Mouse (Mus musculus): Measurements from ENCODE around the gene Med15. TPM values are rescaled to one million over a fixed set of nuclear protein-coding genes. Genes with fewer than 3 reads are reported as not detected.
"Not testable (repeated sequence)": the region's sequence is repeated elsewhere in the genome, so short reads cannot be mapped to it uniquely, and the experiment has no call there.

Med15 gene
- polyA plus RNA-seq, 1 experiment, result 194 TPM

DNA sequence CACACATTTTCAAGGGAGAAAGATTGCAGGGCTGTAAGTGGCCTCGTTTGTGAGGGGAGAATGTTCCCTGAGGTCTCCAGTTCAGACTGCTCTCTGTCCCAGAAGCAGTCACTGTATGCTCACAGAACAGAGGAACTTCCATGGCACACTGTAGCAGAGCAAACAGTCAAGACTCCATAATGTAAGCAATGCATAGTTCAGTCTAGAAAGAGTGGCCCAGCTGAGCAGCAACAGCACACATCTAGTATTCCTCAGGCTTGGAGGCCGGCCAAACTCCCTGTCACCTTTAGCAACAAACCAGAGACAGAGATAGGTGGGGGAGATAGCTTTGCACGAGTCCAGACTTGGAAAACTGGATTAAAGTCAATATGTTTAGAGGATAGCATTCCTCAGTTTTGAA, 20.3 kb upstream of the Med15 start:
- no peaks in the 10 kb centered on the region for H3K27me3 ChIP-seq (ENCODE audit: control insufficient read depth, insufficient read depth, low read length)
- 17% methylated on average over 3 of the region's 3 CpGs for WGBS
- H3K27ac ChIP-seq (ENCODE audit: insufficient read depth, low read depth, low read length), result no peak overlapping the region
- TF ChIP-seq CTCF (IDR thresholded peaks at IDR 0.05; ENCODE audit: extremely low read depth, insufficient read length, insufficient replicate concordance, low read depth, low read length) (no peak), POLR2A (IDR thresholded peaks at IDR 0.05; ENCODE audit: low read depth, low read length) (no peak)
- H3K36me3 ChIP-seq (ENCODE audit: control insufficient read depth, insufficient read depth, low read length), result no peaks in the 10 kb centered on the region
- peaks cover 6% of the 10 kb centered on the region; the same call in 1 of the 2 replicates for H3K4me1 ChIP-seq (ENCODE audit: control insufficient read depth, insufficient read depth, insufficient read length, low read length)
- H3K4me3 ChIP-seq (ENCODE audit: low read depth, low read length), result no peak overlapping the region

- Histone ChIP-seq H3K4me3 (ENCODE audit: low read depth, low read length) (no peak overlapping the region), H3K27me3 (ENCODE audit: control insufficient read depth, insufficient read depth, low read length) (no peaks in the 10 kb centered on the region), H3K27ac (ENCODE audit: insufficient read depth, low read depth, low read length) (no peak overlapping the region), H3K36me3 (ENCODE audit: control insufficient read depth, insufficient read depth, low read length) (no peaks in the 10 kb centered on the region), H3K4me1 (ENCODE audit: control insufficient read depth, insufficient read depth, insufficient read length, low read length) (peaks cover 7% of the 10 kb centered on the region; the same call in 1 of the 2 replicates)
- 54% methylated on average over 2 of the region's 2 CpGs for WGBS
- no peak for TF ChIP-seq POLR2A (IDR thresholded peaks at IDR 0.05; ENCODE audit: low read depth, low read length)
- no peak for TF ChIP-seq CTCF (IDR thresholded peaks at IDR 0.05; ENCODE audit: extremely low read depth, insufficient read length, insufficient replicate concordance, low read depth, low read length)
Measured at GRCm38 (mm10) chr16:17745067-17745466, 12.4 kb upstream of the Med15 start.

DNA sequence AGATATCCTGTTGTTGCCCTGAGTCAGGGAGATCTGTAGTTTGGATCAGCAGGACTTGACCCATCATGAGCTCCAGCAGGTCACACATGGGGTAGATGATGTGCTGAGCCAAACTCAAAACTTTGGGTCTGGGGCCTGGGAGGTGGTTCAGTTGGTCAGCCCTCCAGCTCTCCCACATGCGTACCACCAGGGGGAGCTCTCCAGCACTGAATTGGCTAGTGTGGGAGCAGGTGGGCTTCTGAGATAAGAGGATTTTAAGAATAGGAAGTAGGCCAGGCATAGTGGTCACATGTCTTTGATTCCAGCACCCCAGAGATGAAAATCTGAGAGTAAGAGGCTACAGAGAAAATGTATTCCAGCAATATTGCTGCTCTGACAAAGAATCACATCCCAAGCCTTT, 11.8 kb upstream of the Med15 start:
- 53% methylated on average over 1 of the region's 1 CpGs for WGBS
- Histone ChIP-seq H3K4me1 (ENCODE audit: control insufficient read depth, insufficient read depth, insufficient read length, low read length) (peaks cover 6% of the 10 kb centered on the region; the same call in 1 of the 2 replicates), H3K4me3 (ENCODE audit: low read depth, low read length) (no peak overlapping the region), H3K36me3 (ENCODE audit: control insufficient read depth, insufficient read depth, low read length) (no peaks in the 10 kb centered on the region), H3K27ac (ENCODE audit: insufficient read depth, low read depth, low read length) (no peak overlapping the region), H3K27me3 (ENCODE audit: control insufficient read depth, insufficient read depth, low read length) (no peaks in the 10 kb centered on the region)
- TF ChIP-seq POLR2A (IDR thresholded peaks at IDR 0.05; ENCODE audit: low read depth, low read length), result no peak
- TF ChIP-seq CTCF (IDR thresholded peaks at IDR 0.05; ENCODE audit: extremely low read depth, insufficient read length, insufficient replicate concordance, low read depth, low read length), result peak; percentile 89; the same call in 1 of the 2 replicates

- Histone ChIP-seq H3K27me3 (ENCODE audit: control insufficient read depth, insufficient read depth, low read length) (no peaks in the 10 kb centered on the region), H3K36me3 (ENCODE audit: control insufficient read depth, insufficient read depth, low read length) (no peaks in the 10 kb centered on the region), H3K4me3 (ENCODE audit: low read depth, low read length) (no peak overlapping the region), H3K27ac (ENCODE audit: insufficient read depth, low read depth, low read length) (no peak overlapping the region), H3K4me1 (ENCODE audit: control insufficient read depth, insufficient read depth, insufficient read length, low read length) (peaks cover 4% of the 10 kb centered on the region; the same call in 1 of the 2 replicates)
- 20% methylated on average over 4 of the region's 4 CpGs for WGBS
- TF ChIP-seq CTCF (IDR thresholded peaks at IDR 0.05; ENCODE audit: extremely low read depth, insufficient read length, insufficient replicate concordance, low read depth, low read length) (peak; percentile 50; the same call in 1 of the 2 replicates), POLR2A (IDR thresholded peaks at IDR 0.05; ENCODE audit: low read depth, low read length) (no peak)
Measured at GRCm38 (mm10) chr16:17743279-17743678, 10.6 kb upstream of the Med15 start.

- peaks cover 4% of the 10 kb centered on the region; the same call in 1 of the 2 replicates for H3K4me1 ChIP-seq (ENCODE audit: control insufficient read depth, insufficient read depth, insufficient read length, low read length)
- no peak overlapping the region for H3K27ac ChIP-seq (ENCODE audit: insufficient read depth, low read depth, low read length)
- no peak overlapping the region for H3K4me3 ChIP-seq (ENCODE audit: low read depth, low read length)
- H3K27me3 ChIP-seq (ENCODE audit: control insufficient read depth, insufficient read depth, low read length), result no peaks in the 10 kb centered on the region
- 24% methylated on average over 1 of the region's 1 CpGs for WGBS
- H3K36me3 ChIP-seq (ENCODE audit: control insufficient read depth, insufficient read depth, low read length), result no peaks in the 10 kb centered on the region
- TF ChIP-seq POLR2A (IDR thresholded peaks at IDR 0.05; ENCODE audit: low read depth, low read length) (no peak), CTCF (IDR thresholded peaks at IDR 0.05; ENCODE audit: extremely low read depth, insufficient read length, insufficient replicate concordance, low read depth, low read length) (no peak)
Measured at GRCm38 (mm10) chr16:17742810-17743209, 10.1 kb upstream of the Med15 start.

DNA sequence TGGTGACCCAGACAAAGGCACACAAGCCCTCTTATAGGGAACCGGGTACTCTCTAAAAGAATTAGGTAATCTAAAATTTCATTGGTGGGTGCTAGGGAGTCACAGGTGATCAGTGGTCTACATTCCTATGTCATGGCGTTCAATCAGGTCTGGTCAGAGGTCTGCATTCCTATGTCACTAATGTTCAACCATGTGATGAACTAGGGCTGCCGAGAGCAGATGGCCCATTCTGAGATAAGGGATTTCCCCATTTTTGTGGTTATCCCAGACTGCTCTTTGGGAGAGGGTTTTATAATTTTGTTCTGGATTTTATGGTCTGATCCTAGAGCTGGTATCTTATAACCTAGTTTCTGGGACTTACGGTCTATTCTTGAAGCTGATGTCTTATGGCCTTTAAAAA, 7.4 kb upstream of the Med15 start:
- no peak overlapping the region for H3K27ac ChIP-seq (ENCODE audit: insufficient read depth, low read depth, low read length)
- no peak overlapping the region for H3K4me3 ChIP-seq (ENCODE audit: low read depth, low read length)
- H3K27me3 ChIP-seq (ENCODE audit: control insufficient read depth, insufficient read depth, low read length), result no peaks in the 10 kb centered on the region
- TF ChIP-seq POLR2A (IDR thresholded peaks at IDR 0.05; ENCODE audit: low read depth, low read length), result no peak
- H3K4me1 ChIP-seq (ENCODE audit: control insufficient read depth, insufficient read depth, insufficient read length, low read length), result peaks cover 4% of the 10 kb centered on the region; the same call in 1 of the 2 replicates
- WGBS, result 78% methylated on average over 4 of the region's 4 CpGs
- H3K36me3 ChIP-seq (ENCODE audit: control insufficient read depth, insufficient read depth, low read length), result no peaks in the 10 kb centered on the region

- no peaks in the 10 kb centered on the region for H3K36me3 ChIP-seq (ENCODE audit: control insufficient read depth, insufficient read depth, low read length)
- H3K27me3 ChIP-seq (ENCODE audit: control insufficient read depth, insufficient read depth, low read length), result peaks cover 8% of the 10 kb centered on the region
- H3K4me1 ChIP-seq (ENCODE audit: control insufficient read depth, insufficient read depth, insufficient read length, low read length), result no peaks in the 10 kb centered on the region
- 49% methylated on average over 4 of the region's 4 CpGs for WGBS
- no peak overlapping the region for H3K27ac ChIP-seq (ENCODE audit: insufficient read depth, low read depth, low read length)
- no peak overlapping the region for H3K4me3 ChIP-seq (ENCODE audit: low read depth, low read length)
- TF ChIP-seq POLR2A (IDR thresholded peaks at IDR 0.05; ENCODE audit: low read depth, low read length) (no peak), CTCF (IDR thresholded peaks at IDR 0.05; ENCODE audit: extremely low read depth, insufficient read length, insufficient replicate concordance, low read depth, low read length) (no peak)
Measured at GRCm38 (mm10) chr16:17736156-17736555, 3.5 kb upstream of the Med15 start.

DNA sequence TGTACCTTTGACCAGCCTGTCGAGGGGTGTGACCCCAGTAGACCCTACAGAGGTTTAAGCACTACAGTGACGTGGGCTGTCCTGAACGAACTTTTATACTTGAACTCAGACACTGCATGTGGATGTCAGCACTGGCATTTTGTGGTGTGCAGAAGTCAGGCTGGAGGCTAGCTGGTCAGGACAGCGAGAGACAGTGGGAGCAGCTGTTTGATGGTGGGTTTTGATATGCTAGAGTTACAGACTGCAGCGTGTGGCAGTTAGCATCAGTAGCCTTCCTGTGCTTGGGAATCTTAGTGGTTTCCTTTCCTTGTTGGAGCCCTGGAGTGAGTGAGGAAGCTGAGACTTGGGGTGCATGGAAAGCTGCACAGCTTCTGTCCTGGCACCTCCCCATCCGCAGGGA, 2.2 kb upstream of the Med15 start:
- H3K27ac ChIP-seq (ENCODE audit: insufficient read depth, low read depth, low read length); H3K4me3 ChIP-seq (ENCODE audit: low read depth, low read length); H3K4me1 ChIP-seq (ENCODE audit: control insufficient read depth, insufficient read depth, insufficient read length, low read length); H3K27me3 ChIP-seq (ENCODE audit: control insufficient read depth, insufficient read depth, low read length); H3K36me3 ChIP-seq (ENCODE audit: control insufficient read depth, insufficient read depth, low read length): not testable (repeated sequence)
- WGBS, result 90% methylated on average over 6 of the region's 6 CpGs
